Mouse (Mus musculus) right cerebral cortex, postnatal 10 days (tissue): ENCODE data around the gene Hdc.
"Not testable (repeated sequence)": the region's sequence is repeated elsewhere in the genome, so short reads cannot be mapped to it uniquely, and the experiment has no call there.

Experiments
- DNase-seq, 2 experiments: peaks; one replicate each; pipeline ENCODE4 v3.0.0; 2021; ENCODE audit warnings: low spot score in 2 of 2

The Hdc gene

DNA sequence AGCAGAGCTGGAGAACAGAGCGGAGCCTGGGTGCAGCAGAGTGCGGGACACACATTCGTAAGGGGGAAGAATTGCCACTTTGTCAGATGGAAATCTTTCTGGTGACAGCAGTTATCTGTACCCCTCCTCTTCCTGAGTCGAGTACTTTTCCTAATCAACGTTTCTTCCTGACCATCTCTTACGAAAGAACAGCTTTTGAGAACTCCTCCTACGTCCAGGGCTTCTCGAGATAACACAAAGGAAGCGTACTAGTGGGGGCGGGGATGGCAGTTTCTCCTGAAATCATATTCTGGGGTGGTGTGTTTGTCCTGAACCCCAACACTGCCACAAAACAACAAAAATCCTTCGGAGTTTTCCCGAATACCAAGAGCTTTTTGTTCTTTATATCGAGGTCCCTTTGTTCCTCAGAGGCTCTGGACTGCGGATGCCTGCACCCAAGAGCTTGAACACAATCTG, at the start of gene Hdc:
Gene Hdc, minus strand, starts transcription at position 51 of the 456 bp plus-strand sequence.
- no peak for DNase-seq

DNA sequence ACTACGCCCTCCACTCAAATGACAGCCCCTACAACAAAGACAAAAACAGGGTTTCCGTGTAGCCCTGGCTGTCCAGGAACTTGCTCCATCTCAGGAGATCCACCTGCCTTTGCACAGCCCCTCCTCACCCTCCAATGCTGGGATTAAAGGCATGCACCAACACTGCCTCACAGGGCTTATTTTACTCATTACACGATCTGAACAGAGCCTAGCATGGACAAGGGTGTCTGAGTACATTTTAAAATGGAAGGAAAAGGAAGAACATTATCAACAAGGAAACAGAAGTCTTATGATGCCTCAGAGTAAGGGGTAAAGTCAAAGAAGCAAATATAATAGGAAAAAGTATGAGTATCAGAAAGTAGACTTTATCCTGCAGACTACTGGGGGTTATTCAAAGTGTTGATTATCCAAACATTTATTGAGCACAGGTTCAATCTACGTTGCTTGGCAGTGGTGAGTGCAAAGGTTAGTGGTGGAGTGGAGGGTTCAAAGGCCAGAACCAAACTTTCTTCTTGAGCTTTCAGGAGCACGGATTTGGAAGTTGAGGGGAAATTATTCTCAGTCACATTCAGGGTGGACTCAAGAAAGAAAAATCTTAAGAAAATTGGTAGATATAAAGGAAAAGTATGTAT, 49.6 kb upstream of the Hdc start:
- DNase-seq = no peak

DNA sequence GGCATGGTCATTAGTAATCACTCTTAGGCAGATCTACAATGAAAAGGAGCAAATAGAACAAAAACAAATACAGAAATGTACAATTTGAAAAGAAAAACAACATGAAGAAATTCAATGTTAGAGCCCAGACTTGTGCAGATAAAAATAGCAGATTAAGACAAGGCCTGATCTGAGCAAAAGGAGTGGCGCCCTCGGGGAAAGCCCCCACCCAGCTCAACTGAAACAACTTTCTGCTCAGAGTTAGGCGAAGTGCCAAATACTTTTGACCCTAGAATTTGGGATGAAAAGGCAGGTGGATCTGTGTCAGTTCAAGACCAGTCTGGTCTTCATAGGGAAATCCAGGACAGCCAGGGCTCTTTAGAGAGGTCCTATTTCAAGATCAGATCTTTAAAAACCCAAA, 46.9 kb upstream of the Hdc start:
- no peak for DNase-seq

DNA sequence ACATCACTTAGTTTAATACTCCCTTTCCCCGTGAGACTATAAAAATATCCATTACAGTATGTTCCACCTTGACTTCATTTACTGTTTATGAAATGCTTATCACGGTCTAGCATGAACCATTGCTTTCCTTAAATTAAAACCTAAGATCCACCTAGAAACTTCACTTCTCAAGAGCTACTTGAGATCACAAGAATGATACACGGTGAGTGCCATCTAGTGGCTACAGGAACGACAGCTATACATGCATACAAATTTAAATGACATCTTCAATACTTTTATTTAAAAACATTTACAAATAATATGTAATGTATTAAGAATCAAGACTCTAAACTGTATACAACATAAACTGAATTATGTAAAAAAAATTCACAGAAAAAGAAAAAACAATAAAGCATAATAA, 44.4 kb upstream of the Hdc start:
- DNase-seq = peak; percentile 36 to 42

DNA sequence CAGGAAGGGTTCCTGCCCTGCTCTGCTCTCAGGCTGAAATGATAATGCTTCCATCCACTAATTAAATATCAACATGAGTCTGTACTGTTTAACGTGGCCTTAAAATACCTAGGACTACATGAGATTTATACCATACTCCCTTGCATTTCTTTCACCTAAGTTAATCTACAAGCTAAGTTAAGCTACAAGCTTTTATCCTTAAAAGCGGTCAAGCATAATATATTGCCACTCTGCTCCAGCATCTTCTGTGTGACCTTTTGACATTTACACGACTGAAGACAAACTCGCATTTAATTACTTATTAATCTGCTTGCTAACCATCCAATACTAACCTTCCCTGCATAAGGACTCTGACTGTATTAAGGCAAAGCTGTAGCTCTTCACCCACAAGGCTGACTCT, 33.8 kb upstream of the Hdc start:
- DNase-seq = no peak

DNA sequence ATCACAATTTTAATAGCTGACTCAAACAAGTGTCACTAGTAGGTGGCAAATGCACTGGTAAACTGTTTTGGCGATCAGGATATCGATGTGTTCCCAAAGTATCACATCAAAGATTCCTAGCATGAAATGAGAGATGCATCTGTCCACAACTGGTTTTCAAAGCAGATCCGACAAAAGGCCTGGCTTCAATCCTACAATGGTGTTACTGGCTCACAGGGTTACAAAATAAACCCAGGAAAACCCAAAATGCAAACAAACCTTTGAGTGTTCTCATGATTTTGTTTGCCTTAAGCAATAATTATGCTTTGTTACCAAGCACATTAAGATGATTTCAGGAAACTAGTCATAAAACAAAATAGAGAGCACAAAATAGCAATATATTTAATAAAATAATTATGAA, 28.7 kb upstream of the Hdc start:
- no peak for DNase-seq

DNA sequence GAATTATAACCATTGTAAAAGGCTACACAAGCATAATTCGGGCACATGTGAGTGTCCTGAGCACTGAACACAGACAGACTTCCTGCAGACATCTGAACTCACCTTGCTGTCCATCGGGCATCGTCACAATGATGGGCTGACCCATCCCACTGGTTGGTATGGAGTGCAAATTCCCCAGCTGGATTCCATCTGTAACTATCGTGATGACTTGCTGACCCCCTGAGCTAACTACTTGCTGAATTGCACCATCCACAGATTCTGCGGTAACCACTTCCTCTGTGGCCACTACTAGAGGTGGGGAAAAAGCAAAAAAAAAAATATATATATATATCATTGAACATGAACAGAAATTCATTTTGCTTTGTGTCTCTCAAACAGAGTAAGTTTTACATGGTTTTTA, 27.4 kb upstream of the Hdc start:
- DNase-seq = no peak

DNA sequence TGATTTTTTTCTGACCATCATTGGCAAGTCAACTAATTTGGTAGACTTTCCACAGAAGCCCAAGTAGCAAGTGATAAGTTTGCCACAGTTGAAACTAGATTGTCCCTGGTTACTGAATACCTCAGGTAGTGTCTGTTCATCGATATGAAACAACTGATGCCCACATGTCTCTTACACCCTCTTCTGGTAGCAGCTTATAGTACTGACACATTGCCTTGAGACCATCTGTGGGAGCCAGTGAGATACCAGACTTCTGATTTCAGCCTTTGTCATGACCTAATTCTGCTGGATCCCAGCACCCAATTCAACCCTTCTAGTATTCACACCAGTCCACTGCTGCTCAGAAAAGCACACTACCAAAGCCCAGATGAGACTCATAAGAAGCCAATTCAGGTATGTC, 25.7 kb upstream of the Hdc start:
- no peak for DNase-seq

DNA sequence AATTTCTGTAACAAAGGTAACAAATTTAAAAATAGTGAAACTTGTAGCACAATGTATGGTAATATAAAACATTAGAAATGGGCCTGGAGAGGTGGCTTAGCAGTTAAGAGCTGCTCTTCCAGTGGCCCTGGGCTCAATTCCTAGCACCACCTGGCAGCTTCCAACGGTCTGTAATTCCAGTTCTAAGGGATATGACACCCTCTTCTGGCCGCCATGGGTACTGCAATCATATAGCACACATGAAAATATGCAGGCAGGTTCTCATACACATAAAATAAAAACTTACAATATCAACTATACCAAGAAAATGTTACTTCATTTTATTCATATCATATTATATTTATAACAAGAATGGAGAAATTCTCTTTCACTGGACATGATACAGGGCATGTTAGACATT, 21.2 kb upstream of the Hdc start:
- no peak for DNase-seq

DNA sequence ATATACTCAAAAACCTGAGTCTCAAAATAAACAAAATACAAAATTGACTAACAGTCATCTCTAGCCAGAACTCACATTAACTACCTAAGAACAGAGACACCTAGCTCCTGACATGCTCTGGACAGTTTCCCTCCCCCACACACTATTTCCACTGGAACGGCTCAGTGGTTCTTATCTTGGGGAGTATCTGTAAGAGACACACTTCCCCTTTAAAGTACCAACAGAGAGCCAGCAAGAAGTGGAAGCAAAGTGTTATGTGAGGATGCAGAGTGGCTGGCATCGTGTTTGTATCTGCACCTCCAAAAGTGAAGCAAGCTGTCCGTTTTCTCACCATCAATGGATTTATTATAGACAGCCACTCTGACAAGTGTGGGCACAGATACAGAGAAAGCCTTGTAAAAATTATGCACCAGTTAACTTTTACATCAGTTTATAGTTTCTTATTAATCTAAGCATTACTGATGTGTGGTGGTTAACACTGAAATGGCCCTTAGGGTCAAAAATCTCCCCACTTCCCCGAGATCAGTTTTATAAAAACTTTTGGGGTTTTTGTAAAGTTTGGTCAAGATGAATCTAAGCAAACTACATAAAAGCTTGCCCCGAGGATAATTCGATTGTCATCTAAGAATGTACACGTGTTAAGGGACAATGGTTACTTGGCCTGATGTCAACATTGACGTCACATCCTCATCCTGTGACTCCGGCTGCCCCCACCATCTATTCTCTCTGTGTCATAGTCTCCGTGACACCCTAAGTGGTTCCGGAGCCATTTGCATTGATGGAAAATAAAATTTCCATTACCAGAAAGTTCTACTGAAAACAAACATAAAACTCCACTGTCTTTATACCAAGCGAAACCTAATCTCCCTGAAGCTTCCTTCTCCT, 17.1 kb upstream of the Hdc start:
- DNase-seq = no peak

DNA sequence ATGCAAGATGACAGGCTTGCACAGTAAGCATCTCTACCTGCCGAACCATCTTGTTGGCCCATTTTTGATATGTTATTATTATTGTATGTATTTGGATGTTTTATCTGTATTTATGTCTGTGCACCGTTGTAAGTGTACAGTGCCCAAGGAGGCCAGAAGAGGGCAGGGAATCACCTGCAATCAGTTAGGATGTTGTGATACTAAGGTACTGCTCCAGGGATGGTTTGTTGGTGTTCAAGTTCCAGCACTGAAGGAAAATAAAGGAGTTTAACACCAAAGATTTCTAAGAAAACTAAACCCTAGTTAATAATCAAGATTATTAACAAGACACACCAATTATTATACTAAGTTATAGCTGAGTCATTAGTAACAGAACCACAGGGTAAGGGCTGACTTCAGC, 14.1 kb upstream of the Hdc start:
- no peak for DNase-seq

DNA sequence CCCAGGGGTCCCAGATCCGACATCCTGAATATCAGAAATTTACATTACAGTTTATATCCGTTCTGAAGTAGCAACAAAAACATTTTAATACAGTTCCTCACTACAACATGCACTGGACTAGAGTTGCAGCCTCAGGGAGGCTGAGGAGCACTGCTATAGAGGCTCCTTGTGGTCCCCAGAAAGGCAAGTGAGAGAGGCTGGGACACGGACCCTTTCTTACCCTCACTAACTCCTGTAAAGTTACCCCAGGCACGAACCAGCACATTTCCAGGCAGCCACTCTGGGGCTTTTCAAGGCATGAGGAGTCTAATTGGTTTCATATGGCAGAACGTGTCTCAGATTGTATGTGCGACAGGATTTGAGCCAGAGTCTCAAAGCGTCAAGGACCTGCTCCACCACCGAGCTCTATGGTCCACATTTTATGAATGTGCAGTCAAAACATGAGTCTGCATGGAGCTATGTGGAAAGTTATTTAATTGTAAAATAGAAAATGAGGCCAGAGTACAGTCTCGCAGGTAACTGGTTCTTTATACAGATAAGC, 9.4 kb upstream of the Hdc start:
- DNase-seq = no peak

DNA sequence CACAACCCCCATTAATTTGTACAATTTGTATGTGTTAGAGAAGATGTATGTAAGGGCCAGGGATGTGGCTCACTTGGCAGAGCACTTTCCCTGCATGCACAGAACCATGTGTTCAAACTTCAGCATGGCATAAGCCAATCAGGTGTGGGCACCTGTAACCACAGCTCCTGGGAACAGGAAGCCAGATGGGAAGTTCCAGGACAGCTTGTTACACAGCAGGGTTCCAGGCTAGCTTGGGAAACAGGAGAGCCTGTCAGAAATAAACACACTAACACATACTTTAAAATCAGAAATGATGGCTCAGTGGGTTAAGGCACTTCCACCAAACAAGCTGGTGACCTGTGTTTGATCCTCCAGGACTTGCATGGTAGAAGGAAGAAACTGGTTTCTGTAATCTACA, 4.0 kb upstream of the Hdc start:
- DNase-seq = no peak

DNA sequence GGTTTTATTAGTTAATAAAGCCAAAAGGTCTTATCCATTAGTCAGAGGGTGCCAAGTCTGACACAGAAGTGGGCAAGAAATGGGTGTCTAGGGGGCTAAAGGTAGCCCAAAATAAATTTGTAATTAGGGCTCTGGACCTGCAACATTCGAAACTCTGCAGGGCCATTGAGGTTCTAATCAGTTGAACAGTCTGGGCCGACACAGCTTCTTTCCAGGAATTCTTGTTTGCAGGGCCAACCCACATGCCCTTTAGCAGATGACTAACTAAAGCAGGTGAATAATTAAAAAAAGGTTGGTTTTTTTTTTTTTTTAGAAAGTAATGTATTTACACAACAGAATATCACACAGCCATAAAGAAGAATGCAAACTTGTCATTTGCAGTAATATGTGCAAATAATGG, 3.4 kb upstream of the Hdc start:
- no peak for DNase-seq

DNA sequence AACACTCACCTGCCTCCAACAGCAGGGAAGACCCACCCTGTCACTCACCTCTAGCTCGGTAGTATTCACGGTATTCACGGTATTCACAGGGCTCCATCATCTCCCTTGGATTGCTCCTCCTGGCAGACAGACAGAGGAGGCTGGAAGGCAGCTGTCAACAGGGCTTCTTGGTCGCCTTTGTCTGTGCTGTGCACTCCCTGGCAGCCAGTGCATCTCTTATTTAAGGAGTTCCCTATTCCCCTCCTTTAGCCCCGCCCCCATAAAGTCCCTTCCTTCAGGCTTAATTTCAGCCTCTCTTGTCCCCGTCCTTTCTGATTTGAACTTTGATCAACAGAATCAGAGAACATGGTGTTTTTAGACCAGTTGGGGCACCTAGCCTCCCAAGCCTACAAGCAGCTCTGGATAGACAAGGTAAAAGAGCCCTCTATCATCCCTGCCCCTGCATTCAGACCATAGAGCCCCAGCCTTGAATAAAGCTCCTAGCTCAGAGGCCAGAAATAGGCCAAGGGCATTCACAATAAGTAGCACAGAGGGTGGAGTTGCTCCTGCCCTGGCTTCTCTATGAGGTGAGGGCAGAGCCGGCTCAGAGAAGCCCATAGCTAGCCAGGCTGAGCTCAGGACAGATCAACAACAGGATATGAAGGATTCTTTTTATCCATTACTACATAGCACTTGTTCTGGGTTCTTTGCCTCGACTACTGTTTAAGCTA, 474 bp downstream of the Hdc start:
- DNase-seq = no peak

DNA sequence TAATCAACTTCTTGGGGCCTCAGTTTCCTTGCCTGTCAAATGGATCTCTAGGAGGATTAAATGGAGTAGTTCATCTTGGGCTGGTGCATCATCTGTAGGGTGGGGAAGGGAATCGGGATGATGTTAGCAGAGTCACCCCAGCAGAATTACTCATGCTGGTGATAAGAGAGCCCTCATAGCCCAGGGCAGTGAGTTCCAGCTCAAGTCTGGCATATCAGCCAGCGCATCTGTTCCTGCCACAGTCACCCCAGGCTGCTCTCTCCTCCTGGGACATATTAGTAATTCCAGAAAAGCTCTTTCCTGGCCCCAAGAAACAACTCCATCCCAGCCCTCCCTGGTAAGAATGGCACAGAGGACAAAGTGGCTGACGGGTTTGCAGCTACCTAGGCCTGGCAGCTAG, 3.7 kb downstream of the Hdc start:
- DNase-seq = no peak

DNA sequence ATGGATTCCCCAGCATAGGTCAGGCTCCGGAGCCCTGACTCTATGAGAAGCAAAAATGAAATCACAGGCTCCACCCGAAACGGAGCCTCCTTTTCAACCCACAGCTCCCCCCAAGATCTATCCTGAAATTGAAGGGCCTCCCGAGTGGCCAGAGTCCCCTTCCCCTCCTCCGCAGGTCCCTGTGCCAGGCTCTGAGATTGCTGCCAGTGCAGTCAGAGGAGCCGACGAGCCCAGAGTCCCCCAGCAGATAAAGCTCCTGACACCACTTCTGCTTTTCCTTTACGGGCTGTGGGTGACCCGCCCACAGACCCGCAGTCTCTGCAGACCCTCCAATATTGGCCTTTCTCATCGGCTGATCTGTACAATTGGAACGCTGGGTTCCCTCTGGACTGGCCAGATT, 9.5 kb downstream of the Hdc start:
- not testable (repeated sequence) for DNase-seq

DNA sequence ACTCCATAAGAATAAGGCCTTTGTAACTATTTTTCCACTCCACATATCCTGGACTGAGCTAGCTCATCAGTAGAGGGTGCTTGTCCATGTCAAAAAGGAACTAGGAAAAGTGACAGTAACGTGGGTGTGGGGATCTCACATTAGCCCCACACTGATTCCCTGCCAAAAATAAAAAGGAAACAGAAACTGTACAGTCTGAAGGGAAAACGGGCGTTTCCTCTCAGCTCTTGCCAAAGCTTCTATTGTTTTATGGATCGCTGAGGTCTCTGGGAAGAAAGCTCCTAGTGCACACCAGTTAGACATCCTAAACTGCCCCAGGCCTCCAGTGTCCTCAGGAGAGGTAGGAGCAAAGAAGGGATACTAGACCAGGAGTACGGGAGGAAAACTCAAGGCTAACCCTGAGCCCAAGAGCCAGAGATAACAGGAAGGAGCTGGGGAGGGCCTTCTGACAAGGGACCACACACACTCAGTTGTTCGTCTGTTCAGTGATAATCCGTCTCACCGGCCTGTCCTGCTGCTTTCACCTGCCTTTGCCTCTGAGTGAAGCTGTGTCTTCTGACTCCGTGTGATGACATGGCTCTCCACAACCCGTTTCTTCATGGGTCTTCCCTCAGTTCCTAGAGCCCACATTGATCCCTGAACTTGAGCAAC, 11.4 kb downstream of the Hdc start:
- no peak for DNase-seq

DNA sequence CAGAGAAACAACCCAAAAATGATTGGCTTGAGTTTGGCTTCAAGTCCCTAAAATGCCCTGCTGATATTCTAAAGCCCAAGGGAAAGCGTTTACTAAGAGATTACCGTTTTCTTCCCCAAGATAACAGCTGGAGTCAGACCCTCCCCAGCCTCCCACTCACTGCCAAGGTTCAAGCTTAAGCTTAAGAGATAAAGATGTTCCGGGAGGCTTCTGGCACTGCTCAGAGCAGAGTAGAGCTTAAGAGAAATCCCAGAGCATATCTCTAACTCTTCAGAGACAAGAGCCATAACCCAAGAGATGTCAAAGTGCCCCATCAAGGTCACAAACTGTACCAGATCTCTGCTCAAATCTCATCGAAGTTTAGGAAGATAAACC, 12.4 kb downstream of the Hdc start:
- DNase-seq = no peak

DNA sequence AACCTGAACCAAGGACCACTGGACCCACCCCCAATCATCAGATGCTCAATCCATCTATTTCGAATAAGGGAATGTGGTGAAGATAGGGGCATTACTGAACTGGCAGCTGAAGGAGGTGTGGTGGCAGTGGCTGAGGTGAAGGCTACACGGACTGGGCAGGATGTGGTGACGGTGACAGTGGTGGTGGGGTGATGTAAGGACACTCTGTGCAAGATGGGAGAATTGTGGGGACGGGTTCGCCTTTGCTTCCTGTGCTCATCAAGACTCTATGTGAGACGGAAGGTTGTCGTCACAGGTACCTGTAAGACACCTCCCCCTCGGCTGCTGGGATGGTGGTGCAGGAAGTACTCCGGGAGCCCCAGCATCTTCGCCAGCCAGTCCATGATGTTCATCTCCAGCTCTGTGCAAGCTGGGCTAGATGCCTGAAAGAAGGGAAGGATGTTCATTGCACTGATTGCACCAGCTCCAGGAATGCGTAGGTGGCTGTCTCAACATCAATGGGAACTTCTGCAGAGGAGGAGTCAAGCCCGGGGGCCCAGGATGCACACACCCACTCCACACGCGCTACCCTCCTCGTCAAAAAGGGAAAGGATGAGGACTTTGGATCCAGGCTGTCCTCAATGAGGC, 12.9 kb downstream of the Hdc start:
- no peak for DNase-seq

DNA sequence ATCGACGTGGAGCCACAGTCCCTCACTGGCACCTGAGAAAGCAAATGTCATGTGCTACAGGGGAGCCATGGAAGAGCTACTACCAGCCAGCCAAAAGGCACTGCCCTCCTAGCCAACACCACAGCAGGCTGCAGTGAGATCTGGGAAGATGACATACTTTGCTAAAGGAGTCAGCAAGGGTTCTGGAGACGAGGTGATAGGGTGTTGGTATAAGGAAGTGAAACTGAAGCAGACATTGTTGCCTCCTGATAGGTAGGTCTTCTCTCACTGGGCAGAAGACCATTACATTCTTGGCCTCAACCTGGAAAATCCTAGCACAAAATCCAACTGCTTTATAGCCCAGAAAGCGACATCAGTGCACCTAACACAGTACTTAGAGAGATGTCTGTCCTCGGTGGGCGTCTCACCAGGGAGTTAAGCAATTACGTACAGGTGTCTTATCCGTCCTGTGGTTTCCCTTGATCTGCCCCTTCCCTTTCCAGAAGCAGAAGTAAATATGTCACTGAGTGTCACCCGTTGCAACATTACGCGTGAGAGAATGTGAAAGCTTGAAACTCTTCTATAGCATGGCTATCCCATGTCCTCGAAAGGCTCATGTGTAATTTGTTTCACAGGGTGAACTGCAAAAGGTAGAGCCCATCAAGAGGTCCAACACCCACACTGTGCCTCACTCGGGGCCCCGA, 17.0 kb downstream of the Hdc start:
- no peak for DNase-seq
